Mouse (Mus musculus): ENCODE measurements around the gene Tpm1. TPM values are rescaled to one million over a fixed set of nuclear protein-coding genes. Genes with fewer than 3 reads are reported as not detected.

Gene Tpm1
- polyA plus RNA-seq, 1 experiment from 2014 or later: 1,264 TPM

- no peaks in the 10 kb centered on the region for H3K9me3 ChIP-seq (ENCODE audit: control insufficient read depth, low read length)
- H3K4me3 ChIP-seq (ENCODE audit: low read depth, low read length): no peak overlapping the region
- H3K27me3 ChIP-seq (replicated peaks; ENCODE audit: control insufficient read depth, insufficient read depth, low read length): no peaks in the 10 kb centered on the region
- no peak overlapping the region for H3K4me2 ChIP-seq (ENCODE audit: low read depth, low read length)
- 50% methylated on average over 4 of the region's 4 CpGs for WGBS
- no peaks in the 10 kb centered on the region for H3K36me3 ChIP-seq (ENCODE audit: control insufficient read depth, insufficient read depth, low read length)
- H3K9ac ChIP-seq (ENCODE audit: low read depth, low read length): no peak overlapping the region
- H3K4me1 ChIP-seq (ENCODE audit: control insufficient read depth, insufficient read depth, low read length): peaks cover 8% of the 10 kb centered on the region
- no peak for ATAC-seq (ENCODE audit: low read depth)
- H3K27ac ChIP-seq (replicated peaks; ENCODE audit: low read depth, low read length): no peak overlapping the region
- DNase-seq (ENCODE audit: low spot score): no peak
These were observed 42.8 kb downstream of the Tpm1 start for GRCm38 (mm10) chr9:67006376-67006775.

GRCm38 (mm10) chr9:67005161-67005742, 44.0 kb downstream of the Tpm1 start:
- 80% methylated on average over 11 of the region's 11 CpGs for WGBS

GRCm38 (mm10) chr9:67003656-67004055, 45.5 kb downstream of the Tpm1 start:
- DNase-seq (ENCODE audit: low spot score): no peak
- peaks cover 6% of the 10 kb centered on the region for H3K4me1 ChIP-seq (ENCODE audit: control insufficient read depth, insufficient read depth, low read length)
- H3K9me3 ChIP-seq (ENCODE audit: control insufficient read depth, low read length): no peaks in the 10 kb centered on the region
- H3K27ac ChIP-seq (replicated peaks; ENCODE audit: low read depth, low read length): no peak overlapping the region
- whole genome bisulfite sequencing: 55% methylated on average over 4 of the region's 4 CpGs
- no peak overlapping the region for H3K4me3 ChIP-seq (ENCODE audit: low read depth, low read length)
- no peak overlapping the region for H3K9ac ChIP-seq (ENCODE audit: low read depth, low read length)
- H3K4me2 ChIP-seq (ENCODE audit: low read depth, low read length): no peak overlapping the region
- no peak for ATAC-seq (ENCODE audit: low read depth)
- H3K27me3 ChIP-seq (replicated peaks; ENCODE audit: control insufficient read depth, insufficient read depth, low read length): no peaks in the 10 kb centered on the region
- no peaks in the 10 kb centered on the region for H3K36me3 ChIP-seq (ENCODE audit: control insufficient read depth, insufficient read depth, low read length)

More at GRCm38 (mm10) chr9:67005161-67005742, 44.0 kb downstream of the Tpm1 start:
- ATAC-seq (ENCODE audit: low read depth) (no peak), DNase-seq (ENCODE audit: low spot score) (no peak)
- Histone ChIP-seq H3K9ac (ENCODE audit: low read depth, low read length) (no peak overlapping the region), H3K27ac (replicated peaks; ENCODE audit: low read depth, low read length) (no peak overlapping the region), H3K36me3 (ENCODE audit: control insufficient read depth, insufficient read depth, low read length) (no peaks in the 10 kb centered on the region), H3K4me1 (ENCODE audit: control insufficient read depth, insufficient read depth, low read length) (peaks cover 8% of the 10 kb centered on the region), H3K27me3 (replicated peaks; ENCODE audit: control insufficient read depth, insufficient read depth, low read length) (no peaks in the 10 kb centered on the region), H3K9me3 (ENCODE audit: control insufficient read depth, low read length) (no peaks in the 10 kb centered on the region), H3K4me2 (ENCODE audit: low read depth, low read length) (no peak overlapping the region), H3K4me3 (ENCODE audit: low read depth, low read length) (no peak overlapping the region)

GRCm38 (mm10) chr9:67003156-67003555, 46.0 kb downstream of the Tpm1 start:
- Histone ChIP-seq H3K27ac (replicated peaks; ENCODE audit: low read depth, low read length) (no peak overlapping the region), H3K4me3 (ENCODE audit: low read depth, low read length) (no peak overlapping the region), H3K9ac (ENCODE audit: low read depth, low read length) (no peak overlapping the region), H3K4me2 (ENCODE audit: low read depth, low read length) (no peak overlapping the region), H3K9me3 (ENCODE audit: control insufficient read depth, low read length) (no peaks in the 10 kb centered on the region), H3K4me1 (ENCODE audit: control insufficient read depth, insufficient read depth, low read length) (peaks cover 1% of the 10 kb centered on the region), H3K36me3 (ENCODE audit: control insufficient read depth, insufficient read depth, low read length) (no peaks in the 10 kb centered on the region), H3K27me3 (replicated peaks; ENCODE audit: control insufficient read depth, insufficient read depth, low read length) (no peaks in the 10 kb centered on the region)
- DNase-seq (ENCODE audit: low spot score) (no peak), ATAC-seq (ENCODE audit: low read depth) (no peak)
- WGBS: 31% methylated on average over 4 of the region's 4 CpGs

- Histone ChIP-seq H3K27me3 (replicated peaks; ENCODE audit: control insufficient read depth, insufficient read depth, low read length) (no peaks in the 10 kb centered on the region), H3K9ac (ENCODE audit: low read depth, low read length) (no peak overlapping the region), H3K4me2 (ENCODE audit: low read depth, low read length) (no peak overlapping the region)
These were observed 47.7 kb downstream of the Tpm1 start for GRCm38 (mm10) chr9:67001506-67001905.

GRCm38 (mm10) chr9:67001050-67001449, 48.2 kb downstream of the Tpm1 start:
- DNase-seq (ENCODE audit: low spot score) (peak; percentile 92), ATAC-seq (ENCODE audit: low read depth) (peak; percentile 76; the same call in 1 of the 2 replicates)
- H3K9me3 ChIP-seq (ENCODE audit: control insufficient read depth, low read length): no peaks in the 10 kb centered on the region
- H3K36me3 ChIP-seq (ENCODE audit: control insufficient read depth, insufficient read depth, low read length): no peaks in the 10 kb centered on the region
- no peak overlapping the region for H3K9ac ChIP-seq (ENCODE audit: low read depth, low read length)
- H3K4me3 ChIP-seq (ENCODE audit: low read depth, low read length): no peak overlapping the region
- no peak overlapping the region for H3K4me2 ChIP-seq (ENCODE audit: low read depth, low read length)
- H3K27me3 ChIP-seq (replicated peaks; ENCODE audit: control insufficient read depth, insufficient read depth, low read length): no peaks in the 10 kb centered on the region
- WGBS: 3% methylated on average over 6 of the region's 6 CpGs
- no peaks in the 10 kb centered on the region for H3K4me1 ChIP-seq (ENCODE audit: control insufficient read depth, insufficient read depth, low read length)
- no peak overlapping the region for H3K27ac ChIP-seq (replicated peaks; ENCODE audit: low read depth, low read length)

More at GRCm38 (mm10) chr9:67001506-67001905, 47.7 kb downstream of the Tpm1 start:
- Histone ChIP-seq H3K9me3 (ENCODE audit: control insufficient read depth, low read length) (no peaks in the 10 kb centered on the region), H3K4me3 (ENCODE audit: low read depth, low read length) (no peak overlapping the region), H3K27ac (replicated peaks; ENCODE audit: low read depth, low read length) (no peak overlapping the region), H3K36me3 (ENCODE audit: control insufficient read depth, insufficient read depth, low read length) (no peaks in the 10 kb centered on the region), H3K4me1 (ENCODE audit: control insufficient read depth, insufficient read depth, low read length) (no peaks in the 10 kb centered on the region)
- WGBS: 78% methylated on average over 4 of the region's 4 CpGs
- ATAC-seq (ENCODE audit: low read depth) (no peak), DNase-seq (ENCODE audit: low spot score) (no peak)

GRCm38 (mm10) chr9:66999698-67000097, 49.5 kb downstream of the Tpm1 start:
- Histone ChIP-seq H3K36me3 (ENCODE audit: control insufficient read depth, insufficient read depth, low read length) (no peaks in the 10 kb centered on the region), H3K4me2 (ENCODE audit: low read depth, low read length) (no peak overlapping the region), H3K9ac (ENCODE audit: low read depth, low read length) (no peak overlapping the region), H3K4me1 (ENCODE audit: control insufficient read depth, insufficient read depth, low read length) (no peaks in the 10 kb centered on the region), H3K4me3 (ENCODE audit: low read depth, low read length) (no peak overlapping the region), H3K27ac (replicated peaks; ENCODE audit: low read depth, low read length) (no peak overlapping the region), H3K9me3 (ENCODE audit: control insufficient read depth, low read length) (no peaks in the 10 kb centered on the region), H3K27me3 (replicated peaks; ENCODE audit: control insufficient read depth, insufficient read depth, low read length) (no peaks in the 10 kb centered on the region)
- ATAC-seq (ENCODE audit: low read depth) (no peak), DNase-seq (ENCODE audit: low spot score) (no peak)
- WGBS: 93% methylated on average over 8 of the region's 8 CpGs

- no peaks in the 10 kb centered on the region for H3K27me3 ChIP-seq (replicated peaks; ENCODE audit: control insufficient read depth, insufficient read depth, low read length)
- no peaks in the 10 kb centered on the region for H3K9me3 ChIP-seq (ENCODE audit: control insufficient read depth, low read length)
- no peak overlapping the region for H3K9ac ChIP-seq (ENCODE audit: low read depth, low read length)
- DNase-seq (ENCODE audit: low spot score): no peak
- no peak overlapping the region for H3K27ac ChIP-seq (replicated peaks; ENCODE audit: low read depth, low read length)
- ATAC-seq (ENCODE audit: low read depth): no peak
- peaks cover 30% of the 10 kb centered on the region for H3K4me1 ChIP-seq (ENCODE audit: control insufficient read depth, insufficient read depth, low read length)
- no peak overlapping the region for H3K4me2 ChIP-seq (ENCODE audit: low read depth, low read length)
- H3K4me3 ChIP-seq (ENCODE audit: low read depth, low read length): no peak overlapping the region
- H3K36me3 ChIP-seq (ENCODE audit: control insufficient read depth, insufficient read depth, low read length): no peaks in the 10 kb centered on the region
- 66% methylated on average over 8 of the region's 8 CpGs for WGBS
These were observed 57.3 kb downstream of the Tpm1 start for GRCm38 (mm10) chr9:66991750-66992410.
